ENCODE assay signal across 10 mouse cellular contexts in genomic region chr2:129306020-129306419, GRCm38 (mm10). TPM values are rescaled to one million over a fixed set of nuclear protein-coding genes. Genes with fewer than 3 reads are reported as not detected.
"Had no signal": no experiment of that assay in that cellular context is flagged by ENCODE, and none has a peak within 500 bp of the region (broad histone marks: within the 10 kb centered on the region; RNA-seq: fewer than 3 reads in every experiment).

No protein-coding gene starts in this region.

- ATAC-seq: liver, embryonic 12.5 days; midbrain, embryonic 16.5 days had no signal

- DNase-seq: kidney, adult 11 months; kidney, postnatal 10 days; kidney, postnatal 4 days; right cerebral cortex, adult 18-20 months; right cerebral cortex, postnatal 25 days; thymus, adult 2 months; thymus, postnatal 36 days had no signal

RNA-seq across cellular contexts. Expression of gene Il1a, which starts 3.8 kb away (rescaled TPM):
- total RNA-seq: megakaryocyte-erythroid progenitor cell, adult 5-6 weeks had no signal
